Mouse (Mus musculus) lung, adult 2 months (tissue): ENCODE data around the gene Gm2174.

Experiments
- CTCF ChIP-seq: fragments of 200-500 bp; IDR thresholded peaks from 2 replicates; pipeline ENCODE4 v1.5.1; 2011; ENCODE audit warnings: mild to moderate bottlenecking, low read length, control low read depth; ENCODE audit not compliant: insufficient read depth
- POLR2A ChIP-seq: fragments of 200-500 bp; IDR thresholded peaks from 2 replicates; pipeline ENCODE4 v1.6.1; 2011; ENCODE audit warnings: low read depth, mild to moderate bottlenecking, control low read depth, low read length, borderline replicate concordance; ENCODE audit errors: extremely low read depth

DNA sequence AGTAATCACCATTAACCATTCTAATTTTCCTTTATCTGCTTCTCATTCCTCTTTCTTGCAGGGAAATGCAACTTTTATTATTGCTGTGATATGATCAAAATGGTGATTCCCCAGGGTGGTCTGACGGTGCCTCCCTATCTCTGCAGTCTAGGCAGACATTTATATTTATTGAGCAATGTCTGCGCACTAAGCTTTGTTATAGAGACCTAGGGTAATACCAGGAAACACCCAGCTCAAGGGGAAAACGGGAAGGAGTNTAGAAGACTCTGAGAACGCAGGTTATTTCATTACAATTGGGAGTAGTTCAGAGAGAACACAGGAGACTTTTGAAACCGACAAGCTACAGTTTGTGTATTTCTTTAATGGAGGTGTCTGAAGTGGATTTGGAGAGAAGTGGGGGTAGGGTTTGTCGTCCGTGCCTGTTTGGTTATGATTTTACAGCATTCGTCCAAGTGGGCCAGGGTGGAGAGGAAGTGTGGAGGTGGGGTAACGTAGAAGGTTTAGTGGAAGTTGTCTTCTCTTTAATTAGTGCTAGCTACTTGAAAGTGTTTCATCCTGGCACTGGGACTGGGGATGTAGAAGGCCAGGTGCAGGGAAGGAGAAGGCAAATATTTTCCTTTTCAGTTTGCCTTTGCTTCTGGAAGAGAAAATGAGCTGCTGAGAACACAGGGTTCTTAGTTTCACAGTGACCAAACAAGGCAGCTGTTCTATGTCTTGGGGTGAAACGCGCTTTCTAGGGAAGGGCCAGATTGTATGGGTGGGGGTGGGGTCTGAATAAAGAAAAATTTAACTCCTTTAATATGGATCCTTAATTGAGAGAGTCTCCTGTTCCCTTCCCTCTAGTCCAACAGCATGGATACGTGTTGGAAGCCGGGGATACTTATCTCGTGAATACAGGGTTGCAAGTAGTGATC lies 14.5 kb downstream of the Gm2174 start:
- TF ChIP-seq CTCF (no peak), POLR2A (no peak)
